Mouse (Mus musculus): ENCODE data around the gene Edn1. TPM values are rescaled to one million over a fixed set of nuclear protein-coding genes. Genes with fewer than 3 reads are reported as not detected.

Edn1 gene
- polyA plus RNA-seq, 1 experiment from 2014 or later, result 1.6 TPM

GRCm38 (mm10) chr13:42328576-42328975 lies 27.3 kb downstream of the Edn1 start:
- no peaks in the 10 kb centered on the region for H3K36me3 ChIP-seq
- H3K4me3 ChIP-seq, result no peak overlapping the region
- H3K27ac ChIP-seq, result no peak overlapping the region
- H3K27me3 ChIP-seq, result no peaks in the 10 kb centered on the region
- 0 out of 2 replicates have a peak, but pooled peaks cover 4% of the 10 kb centered on the region for H3K9me3 ChIP-seq
- H3K4me1 ChIP-seq, result no peaks in the 10 kb centered on the region
- no peak for ATAC-seq (ENCODE audit: insufficient number of reproducible peaks, insufficient read depth, low FRiP score, low TSS enrichment)
- H3K4me2 ChIP-seq (replicated peaks), result no peak overlapping the region
- 79% methylated on average over 2 of the region's 2 CpGs for WGBS
- H3K9ac ChIP-seq, result no peak overlapping the region

GRCm38 (mm10) chr13:42331104-42331503 lies 29.8 kb downstream of the Edn1 start:
- WGBS, result 86% methylated on average over 2 of the region's 2 CpGs
- H3K9me3 ChIP-seq, result 0 out of 2 replicates have a peak, but pooled peaks cover 4% of the 10 kb centered on the region
- no peak overlapping the region for H3K4me3 ChIP-seq
- no peaks in the 10 kb centered on the region for H3K27me3 ChIP-seq
- no peak for ATAC-seq (ENCODE audit: insufficient number of reproducible peaks, insufficient read depth, low FRiP score, low TSS enrichment)
- H3K36me3 ChIP-seq, result no peaks in the 10 kb centered on the region
- no peaks in the 10 kb centered on the region for H3K4me1 ChIP-seq
- no peak overlapping the region for H3K27ac ChIP-seq
- H3K4me2 ChIP-seq (replicated peaks), result no peak overlapping the region
- H3K9ac ChIP-seq, result no peak overlapping the region

GRCm38 (mm10) chr13:42334981-42335380 lies 33.7 kb downstream of the Edn1 start:
- no peaks in the 10 kb centered on the region for H3K36me3 ChIP-seq
- no peaks in the 10 kb centered on the region for H3K9me3 ChIP-seq
- H3K4me2 ChIP-seq (replicated peaks), result no peak overlapping the region
- no peak overlapping the region for H3K27ac ChIP-seq
- WGBS, result 80% methylated on average over 3 of the region's 3 CpGs
- no peaks in the 10 kb centered on the region for H3K4me1 ChIP-seq
- ATAC-seq (ENCODE audit: insufficient number of reproducible peaks, insufficient read depth, low FRiP score, low TSS enrichment), result no peak
- no peaks in the 10 kb centered on the region for H3K27me3 ChIP-seq
- no peak overlapping the region for H3K9ac ChIP-seq
- H3K4me3 ChIP-seq, result no peak overlapping the region

GRCm38 (mm10) chr13:42336414-42336813 lies 35.1 kb downstream of the Edn1 start:
- Histone ChIP-seq H3K9me3 (no peaks in the 10 kb centered on the region), H3K4me1 (no peaks in the 10 kb centered on the region), H3K27ac (no peak overlapping the region), H3K4me3 (no peak overlapping the region), H3K4me2 (replicated peaks) (no peak overlapping the region), H3K27me3 (no peaks in the 10 kb centered on the region), H3K9ac (no peak overlapping the region), H3K36me3 (no peaks in the 10 kb centered on the region)
- 61% methylated on average over 4 of the region's 4 CpGs for WGBS
- ATAC-seq (ENCODE audit: insufficient number of reproducible peaks, insufficient read depth, low FRiP score, low TSS enrichment), result no peak

- Histone ChIP-seq H3K9ac (no peak overlapping the region), H3K36me3 (no peaks in the 10 kb centered on the region), H3K27ac (no peak overlapping the region), H3K27me3 (no peaks in the 10 kb centered on the region), H3K4me2 (replicated peaks) (no peak overlapping the region), H3K4me3 (no peak overlapping the region), H3K9me3 (no peaks in the 10 kb centered on the region), H3K4me1 (no peaks in the 10 kb centered on the region)
- no peak for ATAC-seq (ENCODE audit: insufficient number of reproducible peaks, insufficient read depth, low FRiP score, low TSS enrichment)
- 82% methylated on average over 2 of the region's 2 CpGs for WGBS
Measured at GRCm38 (mm10) chr13:42337072-42337471, 35.8 kb downstream of the Edn1 start.

- no peaks in the 10 kb centered on the region for H3K27me3 ChIP-seq
- H3K9ac ChIP-seq, result no peak overlapping the region
- no peak overlapping the region for H3K4me3 ChIP-seq
- ATAC-seq (ENCODE audit: insufficient number of reproducible peaks, insufficient read depth, low FRiP score, low TSS enrichment), result no peak
- no peak overlapping the region for H3K4me2 ChIP-seq (replicated peaks)
- H3K27ac ChIP-seq, result no peak overlapping the region
- no peaks in the 10 kb centered on the region for H3K36me3 ChIP-seq
- H3K4me1 ChIP-seq, result no peaks in the 10 kb centered on the region
- 72% methylated on average over 2 of the region's 2 CpGs for WGBS
- H3K9me3 ChIP-seq, result no peaks in the 10 kb centered on the region
Measured at GRCm38 (mm10) chr13:42339466-42339865, 38.2 kb downstream of the Edn1 start.

GRCm38 (mm10) chr13:42341871-42342532 lies 40.7 kb downstream of the Edn1 start:
- Histone ChIP-seq H3K36me3 (no peaks in the 10 kb centered on the region), H3K4me3 (no peak overlapping the region), H3K27me3 (no peaks in the 10 kb centered on the region), H3K4me1 (no peaks in the 10 kb centered on the region), H3K9me3 (no peaks in the 10 kb centered on the region), H3K27ac (no peak overlapping the region), H3K4me2 (replicated peaks) (no peak overlapping the region), H3K9ac (no peak overlapping the region)
- no peak for ATAC-seq (ENCODE audit: insufficient number of reproducible peaks, insufficient read depth, low FRiP score, low TSS enrichment)
- WGBS, result 83% methylated on average over 2 of the region's 2 CpGs

- no peaks in the 10 kb centered on the region for H3K4me1 ChIP-seq
- ATAC-seq (ENCODE audit: insufficient number of reproducible peaks, insufficient read depth, low FRiP score, low TSS enrichment), result no peak
- H3K36me3 ChIP-seq, result no peaks in the 10 kb centered on the region
- H3K9ac ChIP-seq, result no peak overlapping the region
- H3K27me3 ChIP-seq, result no peaks in the 10 kb centered on the region
- no peak overlapping the region for H3K27ac ChIP-seq
- no peak overlapping the region for H3K4me3 ChIP-seq
- WGBS, result 76% methylated on average over 7 of the region's 7 CpGs
- no peak overlapping the region for H3K4me2 ChIP-seq (replicated peaks)
- no peaks in the 10 kb centered on the region for H3K9me3 ChIP-seq
Measured at GRCm38 (mm10) chr13:42345439-42345838, 44.2 kb downstream of the Edn1 start.

GRCm38 (mm10) chr13:42346414-42346813 lies 45.1 kb downstream of the Edn1 start:
- 54% methylated on average over 7 of the region's 7 CpGs for WGBS

GRCm38 (mm10) chr13:42351675-42352074 lies 50.4 kb downstream of the Edn1 start:
- ATAC-seq (ENCODE audit: insufficient number of reproducible peaks, insufficient read depth, low FRiP score, low TSS enrichment), result no peak
- Histone ChIP-seq H3K9me3 (no peaks in the 10 kb centered on the region), H3K4me3 (no peak overlapping the region), H3K9ac (no peak overlapping the region), H3K36me3 (no peaks in the 10 kb centered on the region), H3K27ac (no peak overlapping the region), H3K4me2 (replicated peaks) (no peak overlapping the region), H3K4me1 (no peaks in the 10 kb centered on the region), H3K27me3 (no peaks in the 10 kb centered on the region)
- 79% methylated on average over 7 of the region's 7 CpGs for WGBS

More at GRCm38 (mm10) chr13:42346414-42346813, 45.1 kb downstream of the Edn1 start:
- Histone ChIP-seq H3K9ac (no peak overlapping the region), H3K9me3 (no peaks in the 10 kb centered on the region), H3K4me2 (replicated peaks) (no peak overlapping the region), H3K4me1 (no peaks in the 10 kb centered on the region), H3K27ac (no peak overlapping the region), H3K4me3 (no peak overlapping the region), H3K27me3 (no peaks in the 10 kb centered on the region), H3K36me3 (no peaks in the 10 kb centered on the region)
- no peak for ATAC-seq (ENCODE audit: insufficient number of reproducible peaks, insufficient read depth, low FRiP score, low TSS enrichment)

Measured in embryonic facial prominence, embryonic 12.5 days (tissue).